Mouse (Mus musculus): ENCODE measurements around the gene Fmnl1. TPM values are rescaled to one million over a fixed set of nuclear protein-coding genes. Genes with fewer than 3 reads are reported as not detected.

Fmnl1 gene
- polyA plus RNA-seq, 1 experiment from 2014 or later, result 1.7 TPM

DNA sequence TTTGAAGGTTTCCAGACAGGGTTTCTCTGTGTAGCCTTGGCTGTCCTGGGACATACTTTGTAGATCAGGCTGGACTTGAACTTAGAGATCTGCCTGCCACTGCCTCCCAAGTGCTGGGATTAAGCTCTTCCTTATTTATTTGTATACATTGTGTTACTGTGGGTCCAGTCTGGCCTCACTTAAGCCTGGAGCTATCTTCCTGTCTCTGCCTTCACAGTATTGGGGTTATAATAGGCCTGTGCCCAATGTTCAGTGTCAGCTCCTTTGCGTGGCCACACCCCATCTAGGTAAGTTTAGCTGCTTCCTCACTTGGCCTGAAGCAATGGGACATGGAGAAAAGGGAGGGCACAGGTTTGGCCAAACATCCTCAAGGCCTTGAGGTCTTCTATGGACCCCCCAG, 5.6 kb downstream of the Fmnl1 start:
- Histone ChIP-seq H3K4me2 (replicated peaks) (no peak overlapping the region), H3K4me1 (no peaks in the 10 kb centered on the region), H3K9me3 (no peaks in the 10 kb centered on the region), H3K36me3 (no peaks in the 10 kb centered on the region), H3K4me3 (no peak overlapping the region), H3K27me3 (replicated peaks) (peaks cover 30% of the 10 kb centered on the region), H3K9ac (no peak overlapping the region), H3K27ac (no peak overlapping the region)
- ATAC-seq (ENCODE audit: low FRiP score, low read depth), result no peak
- WGBS, result 94% methylated on average over 1 of the region's 1 CpGs

DNA sequence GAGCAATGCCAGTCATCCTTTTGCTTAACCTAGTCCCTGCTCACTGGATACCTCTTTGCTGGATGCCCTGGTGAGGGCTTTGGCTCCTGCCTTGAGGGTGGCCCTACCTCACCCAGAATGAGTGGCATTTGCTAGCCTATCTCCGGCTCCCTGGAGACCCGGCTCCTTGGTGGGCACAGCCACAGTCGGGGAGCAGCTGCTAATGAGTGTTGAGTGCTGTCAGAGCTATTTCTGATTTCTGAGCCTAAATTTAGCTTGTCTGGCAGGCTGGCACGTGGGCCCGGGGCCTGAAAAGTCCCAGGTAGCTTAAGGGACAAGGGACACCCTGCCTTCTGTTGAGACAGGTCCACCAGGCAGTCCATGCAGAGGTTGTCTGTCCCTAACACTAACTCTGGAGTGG, 6.3 kb downstream of the Fmnl1 start:
- H3K27ac ChIP-seq, result no peak overlapping the region
- H3K9me3 ChIP-seq, result no peaks in the 10 kb centered on the region
- no peaks in the 10 kb centered on the region for H3K36me3 ChIP-seq
- H3K4me2 ChIP-seq (replicated peaks), result no peak overlapping the region
- no peaks in the 10 kb centered on the region for H3K4me1 ChIP-seq
- H3K27me3 ChIP-seq (replicated peaks), result peaks cover 28% of the 10 kb centered on the region
- 75% methylated on average over 5 of the region's 5 CpGs for WGBS
- no peak overlapping the region for H3K4me3 ChIP-seq
- no peak overlapping the region for H3K9ac ChIP-seq
- ATAC-seq (ENCODE audit: low FRiP score, low read depth), result no peak

GRCm38 (mm10) chr11:103177815-103178485, 7.0 kb downstream of the Fmnl1 start:
- Histone ChIP-seq H3K27ac (no peak overlapping the region), H3K4me2 (replicated peaks) (no peak overlapping the region), H3K4me1 (no peaks in the 10 kb centered on the region), H3K9ac (no peak overlapping the region), H3K9me3 (no peaks in the 10 kb centered on the region), H3K27me3 (replicated peaks) (peaks cover 22% of the 10 kb centered on the region), H3K36me3 (no peaks in the 10 kb centered on the region), H3K4me3 (no peak overlapping the region)
- ATAC-seq (ENCODE audit: low FRiP score, low read depth), result no peak
- WGBS, result 80% methylated on average over 15 of the region's 15 CpGs

DNA sequence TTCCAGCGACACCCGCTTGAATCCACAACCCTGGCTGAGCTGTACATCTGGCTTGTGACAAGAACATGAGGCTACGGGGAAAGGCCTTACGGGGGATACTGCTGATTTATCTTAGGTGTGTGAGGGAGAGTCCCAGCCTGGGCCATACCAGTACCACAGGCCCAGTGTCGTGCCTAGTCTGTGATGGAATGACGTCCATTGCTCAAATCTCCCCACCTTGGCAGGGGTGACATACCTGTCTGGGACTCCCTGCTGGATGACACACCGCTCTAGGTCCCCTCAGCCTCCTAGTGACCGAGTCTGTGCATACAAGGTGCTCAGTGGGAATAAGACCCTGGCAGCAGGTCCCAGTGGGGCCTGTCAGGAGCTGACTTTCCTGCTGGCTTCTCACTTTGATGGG, 7.8 kb downstream of the Fmnl1 start:
- no peaks in the 10 kb centered on the region for H3K4me1 ChIP-seq
- H3K36me3 ChIP-seq, result no peaks in the 10 kb centered on the region
- no peak overlapping the region for H3K4me2 ChIP-seq (replicated peaks)
- H3K9ac ChIP-seq, result no peak overlapping the region
- WGBS, result 85% methylated on average over 8 of the region's 8 CpGs
- H3K27me3 ChIP-seq (replicated peaks), result peaks cover 14% of the 10 kb centered on the region
- H3K4me3 ChIP-seq, result no peak overlapping the region
- no peak overlapping the region for H3K27ac ChIP-seq
- no peak for ATAC-seq (ENCODE audit: low FRiP score, low read depth)
- H3K9me3 ChIP-seq, result no peaks in the 10 kb centered on the region

DNA sequence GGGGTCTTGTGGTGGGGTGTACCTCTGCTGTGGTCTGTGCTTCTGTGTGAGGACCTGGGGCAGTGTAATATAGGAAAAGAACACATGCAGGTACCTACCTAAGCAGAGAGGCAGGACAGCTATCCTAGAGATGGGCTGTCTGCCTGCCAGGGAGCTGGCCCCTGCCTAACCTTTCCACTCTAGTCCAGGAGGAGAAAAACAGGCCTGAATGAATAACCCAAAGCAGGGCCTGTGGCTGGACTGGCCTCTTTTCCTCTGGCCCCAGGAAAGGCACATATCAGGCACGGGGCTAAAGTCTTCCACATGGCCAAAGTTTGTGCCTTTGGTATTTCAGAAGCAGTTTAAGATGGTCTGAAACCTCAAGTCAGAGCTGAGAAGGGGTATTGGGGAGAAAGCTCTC, 9.5 kb downstream of the Fmnl1 start:
- H3K9me3 ChIP-seq, result no peaks in the 10 kb centered on the region
- no peaks in the 10 kb centered on the region for H3K4me1 ChIP-seq
- ATAC-seq (ENCODE audit: low FRiP score, low read depth), result no peak
- no peak overlapping the region for H3K27ac ChIP-seq
- H3K4me2 ChIP-seq (replicated peaks), result no peak overlapping the region
- no peaks in the 10 kb centered on the region for H3K36me3 ChIP-seq
- peaks cover 12% of the 10 kb centered on the region; the same call in 1 of the 2 replicates for H3K27me3 ChIP-seq (replicated peaks)
- WGBS, result 71% methylated on average over 1 of the region's 1 CpGs
- no peak overlapping the region for H3K9ac ChIP-seq
- no peak overlapping the region for H3K4me3 ChIP-seq

DNA sequence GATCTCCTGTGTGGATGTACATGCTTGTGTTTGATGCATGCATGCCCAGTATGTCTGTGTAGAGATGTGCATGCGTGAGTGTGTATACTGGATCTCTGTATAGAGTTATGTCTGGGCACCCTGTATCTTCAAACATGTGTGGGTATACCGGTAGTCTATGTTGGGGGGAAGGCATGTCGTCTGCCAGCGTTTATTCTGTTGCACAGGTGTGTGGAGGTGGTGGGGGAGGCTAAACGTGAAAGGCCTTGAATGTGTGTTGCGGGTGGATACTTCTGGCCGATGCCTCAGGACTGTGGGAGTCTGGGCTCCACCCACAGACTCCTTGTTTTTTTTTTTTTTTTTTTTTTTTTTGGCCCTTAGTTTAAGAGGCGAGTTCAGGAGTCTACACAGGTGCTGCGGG, 10.4 kb downstream of the Fmnl1 start:
- H3K4me2 ChIP-seq (replicated peaks), result no peak overlapping the region
- WGBS, result 75% methylated on average over 9 of the region's 9 CpGs
- H3K27me3 ChIP-seq (replicated peaks), result peaks cover 12% of the 10 kb centered on the region; the same call in 1 of the 2 replicates
- H3K4me1 ChIP-seq, result no peaks in the 10 kb centered on the region
- no peak overlapping the region for H3K27ac ChIP-seq
- no peak for ATAC-seq (ENCODE audit: low FRiP score, low read depth)
- no peak overlapping the region for H3K9ac ChIP-seq
- H3K9me3 ChIP-seq, result no peaks in the 10 kb centered on the region
- H3K4me3 ChIP-seq, result no peak overlapping the region
- no peaks in the 10 kb centered on the region for H3K36me3 ChIP-seq

DNA sequence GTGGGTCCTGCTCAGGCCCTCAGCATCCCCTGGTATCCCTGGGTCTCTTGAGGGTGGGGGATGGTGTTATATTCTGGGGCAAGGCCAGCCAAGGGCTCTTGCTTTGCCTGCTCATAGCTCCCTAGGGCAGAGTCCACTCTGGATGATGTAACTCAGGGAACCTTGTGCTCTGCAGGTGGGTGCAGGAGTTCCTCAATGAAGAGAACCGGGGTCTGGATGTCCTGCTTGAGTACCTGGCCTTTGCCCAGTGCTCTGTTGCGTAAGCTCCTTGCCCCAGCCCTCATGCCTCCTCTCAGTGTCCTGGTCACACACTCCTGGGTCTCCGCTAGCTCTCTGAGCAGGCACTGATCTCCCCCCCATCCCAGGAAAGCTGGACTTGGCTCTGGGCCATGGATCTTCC, 11.0 kb downstream of the Fmnl1 start:
- H3K4me3 ChIP-seq, result no peak overlapping the region
- WGBS, result 85% methylated on average over 3 of the region's 3 CpGs
- H3K27ac ChIP-seq, result no peak overlapping the region
- H3K36me3 ChIP-seq, result no peaks in the 10 kb centered on the region
- no peak for ATAC-seq (ENCODE audit: low FRiP score, low read depth)
- H3K4me1 ChIP-seq, result no peaks in the 10 kb centered on the region
- peaks cover 12% of the 10 kb centered on the region; the same call in 1 of the 2 replicates for H3K27me3 ChIP-seq (replicated peaks)
- no peak overlapping the region for H3K9ac ChIP-seq
- H3K9me3 ChIP-seq, result no peaks in the 10 kb centered on the region
- H3K4me2 ChIP-seq (replicated peaks), result no peak overlapping the region

GRCm38 (mm10) chr11:103184891-103185290, 14.0 kb downstream of the Fmnl1 start:
- ATAC-seq (ENCODE audit: low FRiP score, low read depth), result no peak
- no peak overlapping the region for H3K4me2 ChIP-seq (replicated peaks)
- WGBS, result 38% methylated on average over 2 of the region's 2 CpGs
- peaks cover 15% of the 10 kb centered on the region for H3K27me3 ChIP-seq (replicated peaks)
- H3K9ac ChIP-seq, result no peak overlapping the region
- H3K27ac ChIP-seq, result no peak overlapping the region
- no peaks in the 10 kb centered on the region for H3K36me3 ChIP-seq
- no peaks in the 10 kb centered on the region for H3K9me3 ChIP-seq
- no peak overlapping the region for H3K4me3 ChIP-seq
- no peaks in the 10 kb centered on the region for H3K4me1 ChIP-seq

DNA sequence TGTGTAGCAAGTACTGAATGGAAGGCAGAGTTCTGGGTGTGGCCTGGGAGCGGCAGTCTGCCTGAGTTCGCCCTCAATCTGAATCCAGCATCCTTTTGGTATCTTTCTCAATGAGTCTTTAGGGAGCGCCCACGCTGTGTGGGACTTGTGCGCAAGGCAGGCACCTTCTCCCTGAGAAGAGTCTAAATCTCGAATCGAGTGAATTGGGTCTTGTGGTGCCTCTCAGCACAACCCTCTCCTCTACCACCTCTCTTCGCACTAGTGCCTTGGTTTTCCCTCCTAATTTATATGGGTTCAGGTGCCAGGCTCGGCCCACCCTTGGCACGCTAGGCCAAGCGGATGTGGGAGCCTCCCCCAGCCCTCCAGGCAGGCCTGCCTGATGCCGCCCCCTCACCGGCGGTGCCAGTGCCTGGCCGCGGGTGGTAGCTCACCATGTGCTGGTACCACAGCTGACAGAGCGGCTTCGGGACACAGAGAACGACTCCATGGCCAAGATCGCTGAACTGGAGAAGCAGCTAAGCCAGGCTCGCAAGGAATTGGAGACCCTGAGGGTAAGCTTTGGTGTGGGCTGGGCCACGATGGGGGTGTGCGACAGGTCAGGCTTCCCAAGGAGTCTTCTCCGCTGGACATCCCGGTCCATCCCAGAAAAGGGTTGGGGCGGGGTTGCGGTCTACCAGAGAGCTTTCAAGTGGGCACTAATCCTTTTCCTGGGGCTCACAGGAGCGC, 21.5 kb downstream of the Fmnl1 start:
- 15% methylated on average over 28 of the region's 28 CpGs for WGBS
- H3K4me1 ChIP-seq, result peaks cover 12% of the 10 kb centered on the region; the same call in 1 of the 2 replicates
- H3K27ac ChIP-seq, result no peak overlapping the region
- peak overlapping the region; percentile 60 for H3K4me2 ChIP-seq (replicated peaks)
- H3K9ac ChIP-seq, result no peak overlapping the region
- peak overlapping the region; percentile 24 for H3K4me3 ChIP-seq
- H3K36me3 ChIP-seq, result no peaks in the 10 kb centered on the region
- no peak for ATAC-seq (ENCODE audit: low FRiP score, low read depth)
- no peaks in the 10 kb centered on the region for H3K9me3 ChIP-seq
- H3K27me3 ChIP-seq (replicated peaks), result peaks cover 77% of the 10 kb centered on the region

- WGBS, result 4% methylated on average over 44 of the region's 44 CpGs
- Histone ChIP-seq H3K4me3 (peak overlapping the region; percentile 24), H3K27ac (no peak overlapping the region), H3K27me3 (replicated peaks) (peaks cover 85% of the 10 kb centered on the region), H3K36me3 (no peaks in the 10 kb centered on the region), H3K4me2 (replicated peaks) (peak overlapping the region; percentile 60), H3K4me1 (peaks cover 12% of the 10 kb centered on the region; the same call in 1 of the 2 replicates), H3K9me3 (no peaks in the 10 kb centered on the region), H3K9ac (no peak overlapping the region)
- no peak for ATAC-seq (ENCODE audit: low FRiP score, low read depth)
Measured at GRCm38 (mm10) chr11:103192956-103193824, 22.3 kb downstream of the Fmnl1 start.

- no peaks in the 10 kb centered on the region for H3K36me3 ChIP-seq
- WGBS, result 25% methylated on average over 9 of the region's 9 CpGs
- no peak overlapping the region for H3K9ac ChIP-seq
- no peak overlapping the region for H3K4me2 ChIP-seq (replicated peaks)
- ATAC-seq (ENCODE audit: low FRiP score, low read depth), result no peak
- H3K27me3 ChIP-seq (replicated peaks), result peaks cover 91% of the 10 kb centered on the region
- no peaks in the 10 kb centered on the region for H3K9me3 ChIP-seq
- peaks cover 12% of the 10 kb centered on the region; the same call in 1 of the 2 replicates for H3K4me1 ChIP-seq
- H3K27ac ChIP-seq, result no peak overlapping the region
- no peak overlapping the region for H3K4me3 ChIP-seq
Measured at GRCm38 (mm10) chr11:103193825-103194168, 22.9 kb downstream of the Fmnl1 start.

DNA sequence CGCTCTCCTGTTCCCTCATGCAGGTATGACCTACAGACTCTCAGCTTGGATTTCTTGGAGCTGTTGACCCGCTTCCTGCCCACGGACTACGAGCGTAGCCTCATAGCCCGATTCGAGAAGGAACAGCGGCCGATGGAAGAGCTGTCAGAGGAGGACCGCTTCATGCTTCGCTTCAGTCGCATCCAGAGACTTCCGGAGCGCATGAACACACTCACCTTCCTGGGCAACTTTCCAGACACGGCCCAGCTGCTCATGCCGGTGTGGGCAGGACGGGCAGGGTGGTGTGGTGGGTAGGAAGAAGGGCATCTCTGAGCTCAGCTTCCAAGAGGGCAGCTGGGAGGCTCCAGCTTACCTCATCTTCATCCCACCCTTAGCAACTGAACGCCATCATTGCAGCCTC, 24.3 kb downstream of the Fmnl1 start:
- WGBS, result 90% methylated on average over 18 of the region's 18 CpGs
- no peak overlapping the region for H3K4me2 ChIP-seq (replicated peaks)
- H3K9ac ChIP-seq, result no peak overlapping the region
- peaks cover 23% of the 10 kb centered on the region for H3K4me1 ChIP-seq
- ATAC-seq (ENCODE audit: low FRiP score, low read depth), result no peak
- no peak overlapping the region for H3K4me3 ChIP-seq
- peaks cover 99% of the 10 kb centered on the region for H3K27me3 ChIP-seq (replicated peaks)
- H3K36me3 ChIP-seq, result no peaks in the 10 kb centered on the region
- no peak overlapping the region for H3K27ac ChIP-seq
- no peaks in the 10 kb centered on the region for H3K9me3 ChIP-seq
